Mouse (Mus musculus) lung, embryonic 15.5 days (tissue): ENCODE results near the gene Slc39a13. TPM values are rescaled to one million over a fixed set of nuclear protein-coding genes. Genes with fewer than 3 reads are reported as not detected.

Experiments
- ATAC-seq: fragments of 200-750 bp; cut with Nextera tagmentation; 2 replicates; pipeline ENCODE4 v1.8.0; 2017; ENCODE audit warnings: moderate number of reproducible peaks, borderline replicate concordance; ENCODE audit not compliant: low FRiP score, low TSS enrichment; ENCODE audit errors: extremely low read depth
- H3K27ac ChIP-seq: fragments of 300-500 bp; sonication (generic); 2 replicates; pipeline ENCODE4 v1.5.1; 2015; ENCODE audit warnings: moderate library complexity, mild to moderate bottlenecking, inconsistent platforms
- H3K27me3 ChIP-seq: fragments of 300-500 bp; sonication (generic); 2 replicates; pipeline ENCODE4 v1.6.1; 2015; ENCODE audit warnings: inconsistent platforms
- H3K36me3 ChIP-seq: fragments of 300-500 bp; sonication (generic); 2 replicates; pipeline ENCODE4 v1.6.1; 2015; ENCODE audit warnings: inconsistent platforms
- H3K4me1 ChIP-seq: fragments of 300-500 bp; sonication (generic); 2 replicates; pipeline ENCODE4 v1.6.1; 2015; ENCODE audit warnings: inconsistent platforms
- H3K4me2 ChIP-seq: fragments of 300-500 bp; sonication (generic); 2 replicates; pipeline ENCODE4 v1.6.1; 2015; ENCODE audit warnings: inconsistent platforms, mild to moderate bottlenecking, moderate library complexity
- H3K4me3 ChIP-seq: fragments of 300-500 bp; sonication (generic); 2 replicates; pipeline ENCODE4 v1.5.1; 2015; ENCODE audit warnings: mild to moderate bottlenecking, inconsistent platforms
- H3K9ac ChIP-seq: fragments of 300-500 bp; sonication (generic); 2 replicates; pipeline ENCODE4 v1.6.1; 2015; ENCODE audit warnings: inconsistent platforms
- H3K9me3 ChIP-seq: fragments of 300-500 bp; sonication (generic); 2 replicates; pipeline ENCODE4 v1.6.1; 2016; ENCODE audit warnings: inconsistent platforms
- WGBS: fragments of 180-500 bp; shearing (Covaris S2); methylation state at CpG from one replicate; pipeline ENCODE4 v1.1.7; 2015; 5-methylcytosine and 5-hydroxymethylcytosine counted together
- polyA plus RNA-seq: library from polyadenylated mRNA; unstranded; fragments of >200 nt; fragmentation: Nextera tagmentation; extraction: Ambion mirVana; gene quantifications from 2 replicates; pipeline ENCODE4 v1.2.1, GENCODE M21; 2015

Gene Slc39a13
- polyA plus RNA-seq, 1 experiment from 2014 or later, result 40.2 TPM

DNA sequence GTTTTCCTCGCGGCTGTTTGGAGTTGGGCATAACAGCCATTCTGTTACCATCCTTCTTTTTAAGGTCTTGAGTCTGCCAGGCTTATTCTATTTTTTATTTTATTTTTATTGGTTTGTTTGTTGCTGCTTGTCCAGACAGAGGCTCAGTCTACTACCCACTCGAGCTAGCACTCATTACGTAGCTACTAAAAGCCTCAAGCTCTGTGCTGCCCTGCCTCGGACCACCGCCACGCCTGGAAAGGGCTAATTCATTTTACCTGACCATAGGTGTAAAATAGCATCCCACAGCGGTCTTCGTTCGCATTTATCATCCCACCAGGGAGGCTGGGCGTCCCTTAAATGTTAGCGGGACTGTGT, 7.7 kb upstream of the Slc39a13 start:
- H3K9me3 ChIP-seq, result no peaks in the 10 kb centered on the region
- WGBS, result 16% methylated on average over 12 of the region's 12 CpGs
- peaks cover 9% of the 10 kb centered on the region for H3K4me1 ChIP-seq
- H3K36me3 ChIP-seq, result no peaks in the 10 kb centered on the region
- H3K4me2 ChIP-seq, result peak overlapping the region; percentile 94
- peak overlapping the region; percentile 57; the same call in 1 of the 2 replicates for H3K9ac ChIP-seq
- H3K27ac ChIP-seq, result no peak overlapping the region
- peak overlapping the region; percentile 50 for H3K4me3 ChIP-seq
- no peaks in the 10 kb centered on the region for H3K27me3 ChIP-seq
- no peak for ATAC-seq

DNA sequence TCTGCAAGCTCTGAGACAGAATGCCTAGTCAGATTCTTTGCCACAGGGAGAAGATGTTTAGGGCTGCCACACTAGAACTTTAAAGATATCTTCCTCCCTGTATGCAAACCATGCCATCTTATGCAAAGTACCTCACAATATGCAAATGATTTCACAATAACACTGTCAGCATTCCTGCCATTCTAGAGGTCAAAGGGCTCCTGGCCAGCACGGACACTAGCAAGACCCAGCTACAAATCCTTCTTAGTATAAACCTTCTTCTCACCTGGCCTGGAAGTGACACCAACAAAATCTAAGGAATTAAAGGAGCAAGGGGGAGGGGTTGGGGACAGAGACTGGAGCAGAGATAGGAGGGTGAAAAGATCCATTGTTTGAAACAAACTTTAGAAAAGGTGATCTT, 1.9 kb upstream of the Slc39a13 start:
- no peaks in the 10 kb centered on the region for H3K9me3 ChIP-seq
- WGBS, result 13% methylated on average over 1 of the region's 1 CpGs
- H3K9ac ChIP-seq, result no peak overlapping the region
- no peak overlapping the region for H3K4me3 ChIP-seq
- no peak overlapping the region for H3K4me2 ChIP-seq
- ATAC-seq, result no peak
- H3K27ac ChIP-seq, result no peak overlapping the region
- peaks cover 21% of the 10 kb centered on the region for H3K4me1 ChIP-seq
- H3K27me3 ChIP-seq, result no peaks in the 10 kb centered on the region
- peaks cover 3% of the 10 kb centered on the region; the same call in 1 of the 2 replicates for H3K36me3 ChIP-seq

DNA sequence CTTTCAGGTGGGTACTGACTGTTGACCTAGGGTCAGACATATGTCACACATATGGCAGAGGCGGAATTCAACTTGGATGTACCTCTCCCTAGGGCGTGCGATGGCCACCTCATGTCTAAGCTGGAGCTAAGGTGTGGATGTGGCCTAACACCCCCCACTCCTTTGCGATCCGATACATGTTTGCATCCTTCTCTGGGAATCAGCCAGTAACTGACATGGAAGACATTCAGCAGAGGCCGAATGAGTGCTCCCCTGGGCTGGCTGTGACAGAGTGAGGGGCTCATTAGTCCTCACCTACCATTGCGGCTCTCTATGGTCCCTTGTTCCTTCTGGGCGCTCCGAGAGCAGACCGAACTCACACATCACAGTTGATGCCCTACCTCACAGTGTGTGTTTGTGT, 842 bp upstream of the Slc39a13 start:
- Histone ChIP-seq H3K9ac (peak overlapping the region; percentile 65), H3K4me1 (peaks cover 21% of the 10 kb centered on the region), H3K9me3 (no peaks in the 10 kb centered on the region), H3K36me3 (peaks cover 11% of the 10 kb centered on the region; the same call in 1 of the 2 replicates), H3K27me3 (no peaks in the 10 kb centered on the region), H3K27ac (peak overlapping the region; percentile 87), H3K4me3 (peak overlapping the region; percentile 60), H3K4me2 (peak overlapping the region; percentile 78)
- no peak for ATAC-seq
- WGBS, result 83% methylated on average over 10 of the region's 10 CpGs

DNA sequence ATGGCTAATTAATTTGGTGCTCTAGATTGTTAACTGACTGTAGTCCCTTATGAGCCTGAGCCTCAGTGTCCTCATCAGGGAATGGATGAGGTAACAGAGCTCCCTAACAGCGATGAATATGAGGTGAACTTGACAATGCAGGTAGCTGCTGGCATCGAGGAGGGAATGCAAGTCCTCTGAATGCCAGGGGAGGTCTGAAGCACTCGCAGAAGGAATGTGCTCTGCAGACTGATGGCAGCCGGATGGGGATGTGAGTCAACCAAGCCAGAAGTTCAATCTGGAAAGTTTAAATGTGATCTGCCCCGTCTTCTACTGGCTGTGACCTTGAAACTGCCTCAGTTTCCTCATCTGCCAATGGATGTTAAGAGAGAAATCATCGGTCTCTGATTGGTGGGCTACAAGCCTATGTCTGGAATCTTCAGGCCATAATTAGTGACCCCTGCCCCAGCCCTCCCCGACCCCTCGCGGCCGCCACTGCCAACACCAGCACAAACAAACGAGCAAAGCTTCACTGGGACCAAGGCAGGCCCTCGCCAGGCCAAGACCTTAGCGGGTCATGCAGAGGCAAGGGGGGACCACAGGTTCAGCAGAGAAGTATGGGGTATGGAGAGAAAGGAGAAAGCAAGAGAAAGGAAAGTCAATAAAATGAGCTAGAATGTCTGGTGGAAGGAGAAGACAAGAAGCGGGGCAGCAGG, 764 bp downstream of the Slc39a13 start:
- peak overlapping the region; percentile 87 for H3K27ac ChIP-seq
- H3K4me2 ChIP-seq, result peak overlapping the region; percentile 78
- WGBS, result 6% methylated on average over 14 of the region's 14 CpGs
- H3K9me3 ChIP-seq, result no peaks in the 10 kb centered on the region
- H3K36me3 ChIP-seq, result peaks cover 22% of the 10 kb centered on the region
- H3K4me3 ChIP-seq, result peak overlapping the region; percentile 60
- H3K9ac ChIP-seq, result peak overlapping the region; percentile 65
- peaks cover 21% of the 10 kb centered on the region for H3K4me1 ChIP-seq
- no peaks in the 10 kb centered on the region for H3K27me3 ChIP-seq
- no peak for ATAC-seq

DNA sequence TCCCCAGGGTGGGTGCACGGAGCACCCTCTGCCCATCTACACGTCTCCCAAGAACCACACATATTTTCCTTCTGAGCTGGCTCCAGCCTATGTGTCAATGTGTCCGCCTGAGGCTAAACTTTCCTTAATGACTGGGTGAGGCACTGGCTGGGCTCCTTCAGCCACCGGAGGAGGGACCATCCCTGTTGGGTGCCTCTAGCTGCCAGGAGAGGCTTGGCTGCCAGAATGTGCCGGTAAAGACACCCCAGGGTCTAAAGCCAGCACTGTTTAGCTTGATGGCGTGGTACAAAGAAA, 1.4 kb downstream of the Slc39a13 start:
- WGBS, result 50% methylated on average over 6 of the region's 6 CpGs

DNA sequence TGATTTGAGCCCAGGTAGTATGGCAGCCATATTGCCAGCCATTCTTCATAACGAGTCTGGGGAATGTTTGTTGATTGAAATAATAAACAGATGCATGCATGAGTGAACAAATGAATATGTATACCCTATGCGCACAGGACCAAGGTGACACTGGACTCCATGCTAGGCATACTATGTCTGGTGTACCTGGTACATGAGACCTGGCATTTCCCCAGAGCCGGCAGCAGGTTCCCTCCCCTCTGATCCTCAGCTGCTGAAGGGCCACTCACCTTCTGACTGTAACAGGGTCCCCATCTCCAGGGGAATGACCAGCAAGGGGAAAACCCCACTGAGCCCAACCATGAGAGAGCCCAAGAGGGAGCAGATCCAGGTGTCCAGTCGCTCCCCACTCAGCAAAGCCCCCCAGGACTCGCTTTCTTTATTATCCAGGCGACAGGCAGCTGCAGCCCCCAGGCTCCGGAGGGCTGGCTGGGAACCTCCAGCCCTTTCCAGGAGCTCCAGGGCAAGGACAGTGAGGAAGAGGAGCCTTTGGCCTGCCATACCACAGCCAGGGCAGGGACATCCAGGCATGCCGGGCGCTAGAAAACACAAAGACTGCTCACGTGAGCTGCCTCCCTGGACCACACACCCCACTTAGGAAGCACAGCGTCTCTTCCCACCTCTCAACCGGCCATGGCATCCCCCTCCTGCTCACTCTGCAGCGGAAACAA, 1.9 kb downstream of the Slc39a13 start:
- 53% methylated on average over 13 of the region's 13 CpGs for WGBS
- H3K27ac ChIP-seq, result no peak overlapping the region
- peak overlapping the region; percentile 60 for H3K4me3 ChIP-seq
- no peak for ATAC-seq
- H3K27me3 ChIP-seq, result no peaks in the 10 kb centered on the region
- H3K4me1 ChIP-seq, result peaks cover 21% of the 10 kb centered on the region
- peaks cover 34% of the 10 kb centered on the region for H3K36me3 ChIP-seq
- H3K9me3 ChIP-seq, result no peaks in the 10 kb centered on the region
- peak overlapping the region; percentile 78 for H3K4me2 ChIP-seq
- peak overlapping the region; percentile 65; the same call in 1 of the 2 replicates for H3K9ac ChIP-seq

More for the DNA sequence above, 1.4 kb downstream of the Slc39a13 start:
- 0 out of 2 replicates have a peak overlapping the region, but pooled peaks have one; percentile 87 for H3K27ac ChIP-seq
- peak overlapping the region; percentile 78 for H3K4me2 ChIP-seq
- H3K36me3 ChIP-seq, result peaks cover 29% of the 10 kb centered on the region
- no peak for ATAC-seq
- H3K9me3 ChIP-seq, result no peaks in the 10 kb centered on the region
- H3K4me3 ChIP-seq, result peak overlapping the region; percentile 60
- no peaks in the 10 kb centered on the region for H3K27me3 ChIP-seq
- H3K9ac ChIP-seq, result peak overlapping the region; percentile 65
- peaks cover 21% of the 10 kb centered on the region for H3K4me1 ChIP-seq

DNA sequence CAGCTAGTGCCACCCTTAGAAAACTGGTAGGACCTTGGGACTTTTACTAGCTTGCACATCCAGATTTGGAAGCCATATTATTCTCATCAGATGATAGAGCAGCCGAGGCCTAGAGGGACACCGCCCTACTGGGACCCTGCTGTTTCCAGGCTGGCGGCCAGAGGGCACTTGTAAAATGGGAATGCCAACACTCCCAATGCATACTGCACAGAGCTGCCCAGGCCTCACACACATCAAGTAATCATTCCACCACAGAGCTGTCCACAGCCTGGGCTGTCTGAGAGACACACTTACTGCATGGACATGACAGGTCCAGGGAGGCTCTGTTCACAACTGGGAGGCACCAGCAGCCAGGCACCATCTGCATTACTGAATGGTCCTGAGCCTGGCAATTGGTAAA, 3.8 kb downstream of the Slc39a13 start:
- Histone ChIP-seq H3K9me3 (no peaks in the 10 kb centered on the region), H3K9ac (no peak overlapping the region), H3K4me3 (no peak overlapping the region), H3K36me3 (peaks cover 52% of the 10 kb centered on the region), H3K27ac (no peak overlapping the region), H3K4me2 (no peak overlapping the region), H3K27me3 (no peaks in the 10 kb centered on the region), H3K4me1 (peaks cover 21% of the 10 kb centered on the region)
- ATAC-seq, result no peak
- WGBS, result 86% methylated on average over 3 of the region's 3 CpGs

DNA sequence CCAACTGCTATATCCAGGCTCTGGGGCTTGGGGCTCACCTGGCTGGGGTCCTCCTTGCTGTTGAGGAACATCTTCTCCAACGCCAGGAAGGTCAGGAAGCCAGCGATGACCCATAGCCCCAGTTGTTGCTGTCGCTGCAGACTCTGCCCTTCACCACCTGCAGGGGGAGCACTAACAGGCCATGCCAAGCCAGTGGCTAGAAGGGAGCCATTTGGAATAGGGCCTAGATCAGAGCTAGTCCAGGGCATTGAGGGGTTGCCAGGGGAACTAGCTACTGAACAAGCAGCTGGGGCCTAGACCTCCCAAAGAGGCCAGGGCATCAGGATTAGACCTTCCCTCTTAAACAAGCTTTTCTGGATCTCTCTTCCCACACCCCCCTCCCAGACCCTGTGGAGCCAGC, 4.7 kb downstream of the Slc39a13 start:
- 37% methylated on average over 3 of the region's 3 CpGs for WGBS
- H3K36me3 ChIP-seq, result peaks cover 61% of the 10 kb centered on the region
- H3K9ac ChIP-seq, result no peak overlapping the region
- H3K27me3 ChIP-seq, result no peaks in the 10 kb centered on the region
- ATAC-seq, result no peak
- no peak overlapping the region for H3K4me3 ChIP-seq
- H3K27ac ChIP-seq, result no peak overlapping the region
- peaks cover 13% of the 10 kb centered on the region for H3K4me1 ChIP-seq
- no peak overlapping the region for H3K4me2 ChIP-seq
- H3K9me3 ChIP-seq, result no peaks in the 10 kb centered on the region

DNA sequence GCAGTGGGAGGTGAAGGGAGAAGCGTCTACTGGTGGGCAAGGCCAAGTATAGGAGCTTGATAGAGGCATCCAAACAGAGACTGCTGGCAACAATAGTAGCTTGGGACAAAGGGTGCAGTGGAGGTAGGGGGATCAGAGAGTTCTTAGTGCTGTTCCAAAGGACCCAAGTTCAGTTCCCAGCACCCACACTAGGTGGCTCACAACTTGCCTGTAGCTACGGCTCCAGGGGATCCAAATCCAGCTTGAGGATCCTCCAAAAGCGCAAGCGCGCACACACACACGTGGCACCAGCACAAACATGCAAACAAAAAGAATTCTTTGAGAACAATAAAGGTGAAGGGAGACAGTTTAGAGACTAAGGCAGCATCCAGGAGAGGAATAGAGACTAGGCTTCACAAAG, 6.0 kb downstream of the Slc39a13 start:
- no peak overlapping the region for H3K4me2 ChIP-seq
- no peak overlapping the region for H3K27ac ChIP-seq
- no peak overlapping the region for H3K9ac ChIP-seq
- ATAC-seq, result no peak
- no peak overlapping the region for H3K4me3 ChIP-seq
- H3K9me3 ChIP-seq, result no peaks in the 10 kb centered on the region
- peaks cover 74% of the 10 kb centered on the region for H3K36me3 ChIP-seq
- WGBS, result 84% methylated on average over 6 of the region's 6 CpGs
- peaks cover 10% of the 10 kb centered on the region for H3K4me1 ChIP-seq
- H3K27me3 ChIP-seq, result no peaks in the 10 kb centered on the region

DNA sequence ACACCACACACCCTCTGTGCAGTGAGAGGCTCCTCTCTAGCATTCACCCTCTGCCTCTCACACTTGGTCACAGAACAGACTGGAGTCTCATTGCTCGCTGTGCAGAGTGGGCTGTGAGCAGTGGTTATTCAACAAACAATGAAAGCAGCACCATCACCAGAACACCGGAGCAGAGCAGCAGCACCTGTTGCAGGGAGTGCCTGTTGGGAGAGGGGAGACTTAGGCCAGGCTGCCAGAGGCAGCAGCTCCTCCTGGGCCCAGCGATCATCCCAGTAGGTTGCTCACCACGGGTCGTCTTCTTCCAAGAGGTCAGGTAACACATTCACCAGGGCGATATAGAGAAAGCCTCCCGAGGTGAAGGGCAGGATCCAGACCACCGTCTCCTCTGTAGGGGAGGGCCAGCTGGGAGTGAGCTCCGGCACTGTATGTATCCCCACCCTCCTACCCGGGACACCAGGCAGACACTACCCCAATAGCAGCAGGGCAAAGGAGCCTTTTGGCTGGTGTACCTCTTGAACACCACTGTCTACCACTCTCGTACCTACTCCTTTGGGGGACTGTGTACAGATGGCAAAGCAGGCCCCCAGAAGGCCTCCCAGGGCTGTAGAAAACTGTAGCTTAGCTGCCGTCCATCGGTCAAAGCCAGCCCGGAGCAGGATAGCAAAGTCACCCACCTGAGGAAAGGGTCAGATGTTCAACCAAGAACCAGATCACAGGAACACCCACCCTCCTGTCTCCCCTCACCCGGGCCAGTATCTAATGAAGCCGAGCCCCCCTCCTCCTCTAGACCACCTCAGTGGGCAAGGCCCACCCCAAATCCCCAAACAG, 7.2 kb downstream of the Slc39a13 start:
- Histone ChIP-seq H3K36me3 (peaks cover 86% of the 10 kb centered on the region), H3K9ac (no peak overlapping the region)

DNA sequence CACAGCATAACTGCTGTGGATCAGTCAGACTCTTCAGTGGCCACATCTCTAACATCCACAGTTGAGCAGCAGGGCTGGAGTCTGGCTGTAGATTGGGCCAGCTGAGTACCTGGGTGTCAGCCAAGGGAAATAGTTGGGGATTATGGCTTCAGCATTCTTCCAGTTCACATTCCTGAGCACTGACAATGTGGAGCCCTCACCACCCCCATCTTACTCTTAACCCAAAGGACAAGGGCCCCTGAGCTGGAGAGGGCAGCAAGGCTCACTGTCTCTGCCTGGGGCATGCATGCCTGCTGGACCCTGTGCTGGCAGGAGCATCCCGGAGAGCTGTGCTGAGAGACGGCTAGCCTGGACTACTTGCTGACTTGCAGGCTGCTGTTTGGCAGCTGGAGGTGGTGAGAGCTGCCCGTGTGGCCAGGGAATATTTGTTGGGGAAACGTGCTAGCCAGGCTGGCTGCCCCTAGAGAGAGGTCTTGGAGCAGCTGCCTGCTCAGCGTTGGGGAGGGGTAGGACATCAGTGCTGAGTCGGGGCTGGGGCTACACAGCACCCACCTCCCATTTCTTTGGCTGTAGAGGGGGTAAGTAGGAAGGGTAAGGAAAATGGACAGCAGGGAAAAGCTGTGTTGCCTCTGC, 8.3 kb downstream of the Slc39a13 start:
- Histone ChIP-seq H3K27ac (peak overlapping the region; percentile 12; the same call in 1 of the 2 replicates), H3K4me2 (no peak overlapping the region), H3K27me3 (no peaks in the 10 kb centered on the region), H3K9ac (no peak overlapping the region), H3K36me3 (peaks cover 92% of the 10 kb centered on the region), H3K4me1 (no peaks in the 10 kb centered on the region), H3K4me3 (no peak overlapping the region), H3K9me3 (no peaks in the 10 kb centered on the region)
- no peak for ATAC-seq
- WGBS, result 78% methylated on average over 6 of the region's 6 CpGs

More for the DNA sequence above, 7.2 kb downstream of the Slc39a13 start:
- WGBS, result 89% methylated on average over 16 of the region's 16 CpGs
- Histone ChIP-seq H3K4me1 (no peaks in the 10 kb centered on the region), H3K4me3 (no peak overlapping the region), H3K4me2 (no peak overlapping the region), H3K9me3 (no peaks in the 10 kb centered on the region), H3K27ac (no peak overlapping the region), H3K27me3 (no peaks in the 10 kb centered on the region)
- ATAC-seq, result no peak
